Mouse (Mus musculus): ENCODE results near the gene Krt26. TPM values are rescaled to one million over a fixed set of nuclear protein-coding genes. Genes with fewer than 3 reads are reported as not detected.
A peak's percentile ranks its signal among the peaks of the same experiment; 100 is the strongest.

Gene Krt26
- polyA plus RNA-seq, 1 experiment from 2014 or later, result 0.06 TPM

- DNase-seq (ENCODE audit: low spot score), result no peak
- no peak overlapping the region for H3K4me3 ChIP-seq
- no peak overlapping the region for H3K27ac ChIP-seq (replicated peaks)
- H3K9me3 ChIP-seq, result no peaks in the 10 kb centered on the region
- no peaks in the 10 kb centered on the region for H3K36me3 ChIP-seq (replicated peaks)
- H3K27me3 ChIP-seq (replicated peaks; ENCODE audit: low read depth, poor library complexity, severe bottlenecking), result no peaks in the 10 kb centered on the region
- peaks cover 5% of the 10 kb centered on the region for H3K4me1 ChIP-seq
- WGBS, result 78% methylated on average over 2 of the region's 2 CpGs
Measured at GRCm38 (mm10) chr11:99329655-99330054, 8.1 kb downstream of the Krt26 start.

- WGBS, result 90% methylated on average over 11 of the region's 11 CpGs
- H3K9me3 ChIP-seq, result no peaks in the 10 kb centered on the region
- no peak within 1 kb of the TSS for H3K27ac ChIP-seq (replicated peaks)
- no peaks in the 10 kb centered on the region for H3K27me3 ChIP-seq (replicated peaks; ENCODE audit: low read depth, poor library complexity, severe bottlenecking)
- DNase-seq (ENCODE audit: low spot score), result no peak
- H3K4me3 ChIP-seq, result no peak within 1 kb of the TSS
- H3K36me3 ChIP-seq (replicated peaks), result no peaks in the 10 kb centered on the region
- peaks cover 4% of the 10 kb centered on the region for H3K4me1 ChIP-seq
Measured at GRCm38 (mm10) chr11:99322851-99323250, 14.9 kb downstream of the Krt26 start, which contains the start of gene Krt25. Gene Krt25, minus strand, starts transcription at chr11:99322951.

- H3K36me3 ChIP-seq (replicated peaks), result no peaks in the 10 kb centered on the region
- no peak overlapping the region for H3K27ac ChIP-seq (replicated peaks)
- H3K4me1 ChIP-seq, result no peaks in the 10 kb centered on the region
- no peaks in the 10 kb centered on the region for H3K9me3 ChIP-seq
- no peak overlapping the region for H3K4me3 ChIP-seq
- WGBS, result 91% methylated on average over 14 of the region's 14 CpGs
- H3K27me3 ChIP-seq (replicated peaks; ENCODE audit: low read depth, poor library complexity, severe bottlenecking), result no peaks in the 10 kb centered on the region
- no peak for DNase-seq (ENCODE audit: low spot score)
Measured at GRCm38 (mm10) chr11:99321094-99321493, 16.7 kb downstream of the Krt26 start.

- Histone ChIP-seq H3K9me3 (no peaks in the 10 kb centered on the region), H3K27me3 (replicated peaks; ENCODE audit: low read depth, poor library complexity, severe bottlenecking) (no peaks in the 10 kb centered on the region), H3K4me3 (no peak overlapping the region), H3K4me1 (no peaks in the 10 kb centered on the region), H3K27ac (replicated peaks) (no peak overlapping the region), H3K36me3 (replicated peaks) (no peaks in the 10 kb centered on the region)
- 82% methylated on average over 9 of the region's 9 CpGs for WGBS
- no peak for DNase-seq (ENCODE audit: low spot score)
Measured at GRCm38 (mm10) chr11:99319127-99319526, 18.6 kb downstream of the Krt26 start.

GRCm38 (mm10) chr11:99316543-99316942 lies 21.2 kb downstream of the Krt26 start:
- H3K27me3 ChIP-seq (replicated peaks; ENCODE audit: low read depth, poor library complexity, severe bottlenecking), result no peaks in the 10 kb centered on the region

GRCm38 (mm10) chr11:99314594-99314993 lies 23.2 kb downstream of the Krt26 start:
- Histone ChIP-seq H3K9me3 (no peaks in the 10 kb centered on the region), H3K27me3 (replicated peaks; ENCODE audit: low read depth, poor library complexity, severe bottlenecking) (no peaks in the 10 kb centered on the region), H3K4me3 (no peak overlapping the region), H3K4me1 (no peaks in the 10 kb centered on the region), H3K27ac (replicated peaks) (no peak overlapping the region), H3K36me3 (replicated peaks) (no peaks in the 10 kb centered on the region)
- DNase-seq (ENCODE audit: low spot score), result no peak
- WGBS, result 83% methylated on average over 2 of the region's 2 CpGs

More at GRCm38 (mm10) chr11:99316543-99316942, 21.2 kb downstream of the Krt26 start:
- Histone ChIP-seq H3K36me3 (replicated peaks) (no peaks in the 10 kb centered on the region), H3K9me3 (no peaks in the 10 kb centered on the region), H3K4me1 (no peaks in the 10 kb centered on the region), H3K4me3 (no peak overlapping the region), H3K27ac (replicated peaks) (no peak overlapping the region)
- WGBS, result 74% methylated on average over 8 of the region's 8 CpGs
- DNase-seq (ENCODE audit: low spot score), result no peak

- WGBS, result 89% methylated on average over 1 of the region's 1 CpGs
- Histone ChIP-seq H3K27ac (replicated peaks) (no peak overlapping the region), H3K36me3 (replicated peaks) (no peaks in the 10 kb centered on the region), H3K9me3 (no peaks in the 10 kb centered on the region), H3K27me3 (replicated peaks; ENCODE audit: low read depth, poor library complexity, severe bottlenecking) (no peaks in the 10 kb centered on the region), H3K4me1 (no peaks in the 10 kb centered on the region), H3K4me3 (no peak overlapping the region)
- no peak for DNase-seq (ENCODE audit: low spot score)
Measured at GRCm38 (mm10) chr11:99310882-99311281, 26.9 kb downstream of the Krt26 start.

GRCm38 (mm10) chr11:99307579-99307978 lies 30.2 kb downstream of the Krt26 start:
- DNase-seq (ENCODE audit: low spot score), result peak; percentile 76

GRCm38 (mm10) chr11:99295039-99295438 lies 42.7 kb downstream of the Krt26 start:
- Histone ChIP-seq H3K27me3 (replicated peaks; ENCODE audit: low read depth, poor library complexity, severe bottlenecking) (no peaks in the 10 kb centered on the region), H3K4me3 (no peak overlapping the region), H3K36me3 (replicated peaks) (no peaks in the 10 kb centered on the region), H3K4me1 (no peaks in the 10 kb centered on the region), H3K9me3 (no peaks in the 10 kb centered on the region), H3K27ac (replicated peaks) (no peak overlapping the region)
- 68% methylated on average over 5 of the region's 5 CpGs for WGBS
- DNase-seq (ENCODE audit: low spot score), result no peak

More at GRCm38 (mm10) chr11:99307579-99307978, 30.2 kb downstream of the Krt26 start:
- H3K27ac ChIP-seq (replicated peaks), result no peak overlapping the region
- H3K9me3 ChIP-seq, result no peaks in the 10 kb centered on the region
- 34% methylated on average over 2 of the region's 2 CpGs for WGBS
- no peaks in the 10 kb centered on the region for H3K36me3 ChIP-seq (replicated peaks)
- H3K4me1 ChIP-seq, result no peaks in the 10 kb centered on the region
- no peaks in the 10 kb centered on the region for H3K27me3 ChIP-seq (replicated peaks; ENCODE audit: low read depth, poor library complexity, severe bottlenecking)
- no peak overlapping the region for H3K4me3 ChIP-seq

GRCm38 (mm10) chr11:99292846-99293245 lies 44.9 kb downstream of the Krt26 start:
- no peaks in the 10 kb centered on the region for H3K9me3 ChIP-seq
- H3K27me3 ChIP-seq (replicated peaks; ENCODE audit: low read depth, poor library complexity, severe bottlenecking), result no peaks in the 10 kb centered on the region
- no peaks in the 10 kb centered on the region for H3K4me1 ChIP-seq
- DNase-seq (ENCODE audit: low spot score), result peak; percentile 53
- 63% methylated on average over 5 of the region's 5 CpGs for WGBS
- no peaks in the 10 kb centered on the region for H3K36me3 ChIP-seq (replicated peaks)
- H3K4me3 ChIP-seq, result no peak overlapping the region
- no peak overlapping the region for H3K27ac ChIP-seq (replicated peaks)

- peak within 1 kb of the TSS; percentile 51 for H3K27ac ChIP-seq (replicated peaks)
- 55% methylated on average over 11 of the region's 11 CpGs for WGBS
Measured at GRCm38 (mm10) chr11:99284833-99285312, 52.9 kb downstream of the Krt26 start, which contains the start of gene Krt24. Gene Krt24, minus strand, starts transcription at chr11:99285262.

GRCm38 (mm10) chr11:99284011-99284410 lies 53.8 kb downstream of the Krt26 start:
- H3K4me3 ChIP-seq, result no peak overlapping the region
- no peaks in the 10 kb centered on the region for H3K36me3 ChIP-seq (replicated peaks)
- 84% methylated on average over 5 of the region's 5 CpGs for WGBS
- H3K9me3 ChIP-seq, result no peaks in the 10 kb centered on the region
- H3K27ac ChIP-seq (replicated peaks), result no peak overlapping the region
- no peak for DNase-seq (ENCODE audit: low spot score)
- H3K27me3 ChIP-seq (replicated peaks; ENCODE audit: low read depth, poor library complexity, severe bottlenecking), result 0 out of 2 replicates have a peak, but pooled peaks cover 3% of the 10 kb centered on the region
- H3K4me1 ChIP-seq, result peaks cover 12% of the 10 kb centered on the region

More at GRCm38 (mm10) chr11:99284833-99285312, 52.9 kb downstream of the Krt26 start, which contains the start of gene Krt24:
- Histone ChIP-seq H3K4me1 (peaks cover 12% of the 10 kb centered on the region), H3K9me3 (no peaks in the 10 kb centered on the region), H3K36me3 (replicated peaks) (no peaks in the 10 kb centered on the region), H3K27me3 (replicated peaks; ENCODE audit: low read depth, poor library complexity, severe bottlenecking) (0 out of 2 replicates have a peak, but pooled peaks cover 3% of the 10 kb centered on the region), H3K4me3 (no peak within 1 kb of the TSS)
- no peak for DNase-seq (ENCODE audit: low spot score)

GRCm38 (mm10) chr11:99283334-99283733 lies 54.4 kb downstream of the Krt26 start:
- no peak overlapping the region for H3K27ac ChIP-seq (replicated peaks)
- no peak for DNase-seq (ENCODE audit: low spot score)
- 62% methylated on average over 4 of the region's 4 CpGs for WGBS
- H3K27me3 ChIP-seq (replicated peaks; ENCODE audit: low read depth, poor library complexity, severe bottlenecking), result 0 out of 2 replicates have a peak, but pooled peaks cover 3% of the 10 kb centered on the region
- H3K9me3 ChIP-seq, result no peaks in the 10 kb centered on the region
- H3K36me3 ChIP-seq (replicated peaks), result no peaks in the 10 kb centered on the region
- H3K4me3 ChIP-seq, result no peak overlapping the region
- H3K4me1 ChIP-seq, result peaks cover 12% of the 10 kb centered on the region

Data from embryonic facial prominence, embryonic 10.5 days (tissue).